Mouse (Mus musculus): ENCODE results near the gene Trim43a.
"Not testable (repeated sequence)": the region's sequence is repeated elsewhere in the genome, so short reads cannot be mapped to it uniquely, and the experiment has no call there.

Trim43a gene

GRCm38 (mm10) chr9:88580591-88580990, at the start of gene Trim43a:
Gene Trim43a, plus strand, starts transcription at chr9:88580891.
- ATAC-seq (ENCODE audit: insufficient number of reproducible peaks, low FRiP score, low TSS enrichment): not testable (repeated sequence)

GRCm38 (mm10) chr9:88534093-88534492, 46.6 kb upstream of the Trim43a start:
- ATAC-seq (ENCODE audit: insufficient number of reproducible peaks, low FRiP score, low TSS enrichment): no peak

DNA sequence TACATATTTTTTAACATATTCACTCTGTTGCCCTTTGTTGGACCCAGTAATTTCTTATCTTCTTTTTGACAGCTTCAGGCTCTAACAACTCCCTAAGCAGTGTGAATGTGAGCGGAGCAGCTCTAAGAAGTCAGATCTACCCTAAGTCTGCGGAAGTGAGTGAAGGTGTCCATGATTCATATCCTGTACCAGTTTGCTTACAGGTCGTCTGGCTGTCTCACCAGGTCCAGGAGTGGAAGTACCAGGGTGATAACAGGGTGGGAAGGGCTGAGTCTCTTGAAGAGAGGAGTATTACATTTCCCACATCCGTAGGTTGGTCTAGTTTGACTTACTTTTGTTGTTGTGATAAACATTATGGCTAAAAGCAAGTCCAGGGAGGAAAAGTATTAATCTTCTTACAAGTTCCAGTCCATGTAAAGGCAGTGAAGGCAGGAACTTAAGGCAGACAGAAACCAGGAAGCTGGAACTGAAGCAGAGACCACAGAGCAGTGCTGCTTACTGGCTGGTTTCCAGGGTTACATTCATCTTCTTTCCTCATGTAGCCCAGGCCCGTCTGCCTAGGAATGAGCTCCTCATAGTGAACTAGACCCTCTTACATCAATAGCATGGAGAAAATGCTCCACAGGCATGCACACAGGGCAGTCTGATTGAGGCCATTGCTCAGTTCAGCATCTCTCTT, 41.0 kb upstream of the Trim43a start:
- no peak for ATAC-seq (ENCODE audit: insufficient number of reproducible peaks, low FRiP score, low TSS enrichment)

DNA sequence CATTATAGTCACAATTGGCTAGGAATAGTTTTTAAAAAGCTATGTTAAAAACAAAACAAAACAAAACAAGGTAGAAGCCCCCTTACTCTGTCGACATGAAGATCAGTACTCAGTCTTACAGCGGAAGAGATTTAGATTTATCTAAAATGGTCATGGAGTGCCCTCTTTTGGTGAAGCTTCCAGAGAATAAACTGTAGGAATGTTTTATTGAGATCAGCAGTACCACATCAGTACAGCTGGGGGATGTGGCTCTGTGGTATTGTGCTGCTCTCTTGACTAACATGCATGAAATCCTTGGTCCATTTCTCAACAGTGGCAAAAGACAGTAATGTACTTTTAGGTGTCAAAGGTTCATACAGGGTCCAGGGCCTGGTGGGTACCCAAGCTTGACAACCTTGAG, 37.9 kb upstream of the Trim43a start:
- no peak for ATAC-seq (ENCODE audit: insufficient number of reproducible peaks, low FRiP score, low TSS enrichment)

DNA sequence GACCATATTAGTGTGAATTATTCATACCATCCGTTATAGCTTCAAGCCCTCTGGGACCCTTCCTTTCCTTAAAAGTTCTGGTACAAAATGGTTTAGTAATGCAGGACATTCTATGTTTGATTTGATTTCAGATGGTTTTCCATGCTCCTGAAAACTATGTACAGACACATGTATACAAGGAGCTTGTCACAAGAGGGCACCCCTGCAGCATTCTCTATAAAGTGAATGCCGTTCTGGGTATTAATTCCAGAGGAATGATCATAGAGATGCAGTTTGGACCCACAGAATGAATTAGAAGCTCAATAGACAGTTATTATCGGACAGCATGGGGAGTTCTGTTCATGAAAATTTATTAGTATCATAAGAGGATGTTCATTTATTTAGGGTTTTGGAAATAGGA, 35.2 kb upstream of the Trim43a start:
- ATAC-seq (ENCODE audit: insufficient number of reproducible peaks, low FRiP score, low TSS enrichment): no peak

DNA sequence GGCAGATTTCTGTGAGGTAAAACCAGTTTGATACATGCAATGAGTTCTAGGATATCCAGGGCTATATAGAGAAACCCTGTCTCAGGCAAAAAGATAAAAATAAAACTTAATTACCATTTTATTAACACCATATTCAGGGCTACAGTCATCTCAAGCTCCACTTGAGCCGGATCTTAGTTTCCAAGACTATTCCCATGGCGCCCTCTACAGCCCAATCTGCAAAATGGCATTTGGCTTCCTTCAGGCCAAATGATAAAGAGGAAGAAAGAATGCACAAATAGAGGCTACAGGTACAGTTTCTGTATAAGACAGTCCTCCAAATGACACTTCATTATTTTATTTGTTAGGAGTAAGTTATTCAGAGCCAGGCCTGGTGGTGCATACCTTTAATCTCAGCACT, 34.5 kb upstream of the Trim43a start:
- ATAC-seq (ENCODE audit: insufficient number of reproducible peaks, low FRiP score, low TSS enrichment): no peak

DNA sequence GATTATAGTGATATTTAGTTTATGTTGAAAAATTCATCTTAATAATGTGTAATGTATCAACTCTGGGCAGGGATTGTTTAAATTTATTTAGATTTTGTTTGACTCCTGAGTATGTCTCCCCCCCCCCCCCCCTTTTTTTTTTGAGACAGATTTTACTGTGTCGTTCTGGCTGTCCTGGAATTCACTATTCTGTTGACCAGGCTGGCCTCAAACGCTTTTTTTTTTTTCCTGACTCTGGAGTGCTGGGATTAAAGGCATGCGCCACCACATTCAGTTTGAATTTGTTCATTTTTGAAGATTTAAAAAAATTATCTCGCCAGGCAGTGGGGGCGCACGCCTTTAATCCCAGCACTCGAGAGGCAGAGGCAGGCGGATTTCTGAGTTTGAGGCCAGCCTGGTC, 34.0 kb upstream of the Trim43a start:
- ATAC-seq (ENCODE audit: insufficient number of reproducible peaks, low FRiP score, low TSS enrichment): no peak

- ATAC-seq (ENCODE audit: insufficient number of reproducible peaks, low FRiP score, low TSS enrichment): peak; percentile 49; the same call in 1 of the 2 replicates
Measured at GRCm38 (mm10) chr9:88547270-88547669, 33.4 kb upstream of the Trim43a start.

DNA sequence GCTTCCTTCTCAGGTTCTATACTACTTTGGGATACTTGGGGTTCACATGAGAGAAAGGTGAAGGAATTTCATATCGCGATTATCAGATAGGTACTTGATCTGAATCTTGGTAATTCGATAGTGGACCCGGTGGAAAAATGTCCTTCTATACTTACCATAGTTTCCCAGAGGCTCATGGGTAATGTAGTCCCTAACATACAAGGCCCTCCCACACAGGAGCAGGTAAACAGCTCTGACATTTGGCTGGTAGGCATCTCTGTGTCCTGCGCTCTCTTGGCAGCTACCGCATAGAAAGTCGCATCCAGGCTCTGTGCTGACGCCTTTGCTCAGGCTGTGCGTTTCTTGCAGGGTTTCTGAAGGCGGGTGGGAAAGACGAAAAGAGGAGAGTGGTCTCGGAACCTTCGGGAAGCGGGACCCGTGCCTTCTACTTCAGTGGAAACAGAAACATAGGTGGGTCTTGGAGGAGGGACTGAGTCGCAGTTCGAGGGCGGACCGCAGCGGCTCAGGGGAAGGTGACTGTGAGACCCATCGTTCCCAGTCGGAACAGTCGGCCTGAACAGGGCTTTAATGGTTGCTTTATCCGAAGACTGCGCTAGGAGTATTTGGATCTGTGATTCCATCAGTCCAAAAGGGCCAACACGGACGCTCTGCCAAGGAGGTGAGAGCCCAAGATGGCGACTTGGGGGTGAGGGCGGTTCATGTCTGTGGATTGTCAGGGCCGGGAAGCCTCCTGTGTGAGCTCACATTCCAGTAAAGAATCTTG, 32.7 kb upstream of the Trim43a start, which contains the start of gene Zfp949:
TSS of gene Zfp949 (plus strand) at position 170 of the 763 bp plus-strand sequence.
- ATAC-seq (ENCODE audit: insufficient number of reproducible peaks, low FRiP score, low TSS enrichment): peak; percentile 92

DNA sequence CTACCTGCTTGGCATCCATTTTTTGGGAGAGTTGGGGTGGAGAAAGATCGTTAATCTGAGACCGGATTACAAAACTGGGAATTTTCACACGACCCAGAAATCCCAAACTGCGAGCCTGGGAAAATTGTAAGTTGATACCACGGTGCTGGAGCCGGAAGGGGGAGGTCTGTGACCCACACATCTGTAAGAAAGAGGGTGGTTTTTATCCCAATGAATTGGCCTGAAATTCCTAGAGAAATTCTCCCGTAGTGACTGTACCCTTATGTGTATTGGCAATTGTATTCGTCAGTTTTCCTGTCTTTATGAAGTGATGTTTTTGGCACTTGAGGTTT, 32.1 kb upstream of the Trim43a start:
- no peak for ATAC-seq (ENCODE audit: insufficient number of reproducible peaks, low FRiP score, low TSS enrichment)

DNA sequence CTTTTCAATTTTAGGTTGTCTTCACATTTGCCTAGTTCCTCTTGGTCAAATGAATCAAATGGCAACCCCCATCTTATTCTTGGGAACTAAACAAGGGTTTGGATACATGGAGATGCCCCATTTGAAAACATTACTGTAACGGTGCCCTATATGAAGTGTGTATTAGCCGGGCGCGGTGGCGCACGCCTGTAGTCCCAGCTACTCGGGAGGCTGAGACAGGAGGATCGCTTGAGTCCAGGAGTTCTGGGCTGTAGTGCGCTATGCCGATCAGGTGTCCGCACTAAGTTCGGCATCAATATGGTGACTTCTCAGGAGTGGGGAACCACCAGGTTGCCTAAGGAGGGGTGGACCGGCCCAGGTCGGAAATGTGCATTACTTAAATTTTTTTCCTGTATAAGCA, 27.6 kb upstream of the Trim43a start:
- ATAC-seq (ENCODE audit: insufficient number of reproducible peaks, low FRiP score, low TSS enrichment): no peak

DNA sequence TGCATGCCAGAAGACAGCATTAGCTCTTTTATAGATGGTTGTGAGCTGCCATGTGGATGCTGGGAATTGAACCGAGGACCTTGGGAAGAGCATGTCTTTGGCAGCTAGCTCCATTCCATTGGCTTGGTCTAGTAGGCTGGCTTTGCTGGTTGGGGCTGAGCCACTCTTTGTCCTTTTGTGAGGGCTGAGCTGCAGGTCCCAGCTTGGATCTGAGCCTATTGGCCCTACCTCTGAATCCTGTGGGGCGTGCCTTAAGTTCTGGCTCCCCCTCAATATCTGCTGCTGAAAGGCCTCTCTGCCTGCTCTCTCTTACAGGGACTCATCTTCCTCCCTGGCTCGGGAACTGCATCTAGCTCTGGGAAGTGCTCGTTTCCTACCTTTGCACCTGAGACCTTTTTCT, 22.5 kb upstream of the Trim43a start:
- 0 out of 2 replicates have a peak, but pooled peaks have one; percentile 31 for ATAC-seq (ENCODE audit: insufficient number of reproducible peaks, low FRiP score, low TSS enrichment)

DNA sequence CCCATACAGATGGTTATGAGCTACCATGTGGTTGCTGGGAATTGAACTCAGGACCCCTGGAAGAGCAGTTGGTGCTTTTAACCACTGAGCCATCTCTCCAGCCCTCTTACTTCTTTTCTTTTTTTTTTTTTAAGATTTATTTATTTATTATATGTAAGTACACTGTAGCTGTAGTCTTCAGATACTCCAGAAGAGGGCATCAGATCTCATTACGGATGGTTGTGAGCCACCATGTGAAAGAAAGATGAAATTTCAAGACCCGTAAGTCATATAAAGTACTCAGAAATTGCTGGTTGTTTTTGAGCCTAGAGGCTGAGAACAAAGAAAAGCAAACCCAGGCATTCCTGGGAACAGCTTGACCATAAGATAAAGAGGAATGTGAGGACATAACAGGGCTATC, 19.2 kb upstream of the Trim43a start:
- not testable (repeated sequence) for ATAC-seq (ENCODE audit: insufficient number of reproducible peaks, low FRiP score, low TSS enrichment)

GRCm38 (mm10) chr9:88570471-88570870, 10.2 kb upstream of the Trim43a start:
- not testable (repeated sequence) for ATAC-seq (ENCODE audit: insufficient number of reproducible peaks, low FRiP score, low TSS enrichment)

DNA sequence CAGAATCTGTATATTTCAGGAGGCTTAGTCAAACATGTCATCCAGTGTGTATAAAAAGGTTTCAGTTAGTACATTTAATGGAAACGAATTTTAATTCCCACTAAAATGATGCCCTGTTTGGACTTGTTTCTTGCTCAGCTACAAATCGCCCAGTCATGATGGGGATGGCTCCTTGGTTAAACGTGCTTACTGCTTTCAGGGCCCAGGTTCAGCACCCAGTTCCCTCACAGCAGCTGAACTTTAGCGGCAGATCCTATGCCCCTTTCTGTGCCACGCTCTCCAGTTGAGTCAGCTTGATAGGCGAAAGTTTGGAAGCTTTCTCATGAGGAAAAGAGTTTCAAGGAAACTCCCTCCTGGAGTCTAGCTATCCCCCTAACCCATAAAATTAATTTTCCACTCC, 13.0 kb downstream of the Trim43a start:
- ATAC-seq (ENCODE audit: insufficient number of reproducible peaks, low FRiP score, low TSS enrichment): not testable (repeated sequence)

DNA sequence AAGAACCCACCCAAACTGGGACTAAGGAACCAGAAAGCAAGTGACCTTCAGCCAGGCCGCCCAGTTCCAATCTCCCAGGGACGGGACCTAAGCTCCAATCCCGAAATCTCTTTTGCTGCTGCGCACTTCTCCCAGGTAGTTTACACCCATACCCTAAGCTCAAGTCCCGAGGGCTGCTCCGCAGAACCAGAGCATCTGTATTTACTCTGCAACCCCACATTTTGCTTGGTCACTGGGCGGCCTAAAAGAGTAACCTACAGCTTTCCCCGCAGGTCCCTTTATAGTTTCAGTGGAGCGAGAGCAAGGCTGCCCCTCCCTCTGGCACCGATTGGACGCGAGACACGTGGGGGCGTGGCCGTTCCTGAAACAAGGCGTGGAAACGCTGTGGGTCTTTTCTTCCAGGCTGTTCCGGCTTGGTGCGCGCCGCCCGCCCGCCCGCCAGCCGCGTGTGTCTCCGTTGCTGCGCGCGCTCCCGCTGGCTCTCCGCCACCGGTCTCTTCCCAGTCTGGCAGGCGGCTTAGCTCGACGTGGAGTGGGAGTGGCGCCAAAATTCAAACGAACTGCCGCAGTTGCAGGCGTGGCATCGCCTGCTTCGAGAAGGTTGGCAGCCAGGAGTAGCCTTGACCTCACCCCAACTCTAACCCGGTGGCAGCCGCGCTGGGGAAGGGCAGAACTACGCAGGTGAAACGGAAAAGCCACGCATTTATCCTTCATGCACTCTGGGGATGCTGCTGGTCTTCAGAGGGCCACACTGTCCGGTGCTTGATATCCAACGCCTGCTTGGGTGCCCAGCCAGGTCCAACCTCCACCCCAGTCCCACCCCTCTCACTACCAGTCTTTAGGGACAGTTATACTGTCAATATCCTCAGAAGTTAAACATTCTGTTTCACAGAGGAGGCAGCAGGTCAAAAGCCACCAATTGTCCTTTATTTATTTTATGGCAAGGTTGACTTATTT, 18.8 kb downstream of the Trim43a start:
- peak; percentile 92 for ATAC-seq (ENCODE audit: insufficient number of reproducible peaks, low FRiP score, low TSS enrichment)

DNA sequence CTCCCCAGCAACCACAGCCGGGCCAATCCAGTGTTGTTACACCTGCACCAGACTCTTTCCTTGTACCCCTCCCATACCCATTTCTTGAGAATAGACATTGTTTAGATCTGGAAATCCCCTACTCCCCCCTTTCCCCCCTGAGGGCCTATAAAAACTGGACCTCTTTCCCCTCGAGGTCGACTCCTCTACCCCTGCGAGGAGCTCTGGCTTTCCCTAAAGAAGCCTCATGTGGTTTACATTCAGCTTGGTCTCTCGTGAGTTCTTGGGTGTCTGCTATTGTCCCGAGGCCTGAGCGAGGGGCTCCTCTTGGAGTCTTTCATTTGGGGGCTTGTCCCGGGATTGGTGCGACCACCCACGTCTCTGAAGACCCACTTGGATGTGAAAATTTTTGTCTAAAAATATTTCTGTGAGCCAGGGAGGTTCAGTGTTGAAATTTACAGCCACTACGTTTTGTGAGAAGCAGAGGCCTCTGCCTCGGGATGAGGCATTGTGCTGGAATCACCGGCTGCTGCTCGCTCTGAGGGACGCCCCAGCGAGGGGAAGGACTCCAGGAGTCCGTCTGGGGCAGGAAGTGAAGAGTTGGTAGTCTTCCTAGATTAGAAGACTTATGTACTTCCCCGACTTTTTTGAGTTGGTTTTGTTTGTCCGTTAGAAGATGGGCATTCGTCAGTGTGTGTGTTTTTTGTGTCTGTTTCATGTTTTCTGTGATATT, 45.3 kb downstream of the Trim43a start:
- ATAC-seq (ENCODE audit: insufficient number of reproducible peaks, low FRiP score, low TSS enrichment): not testable (repeated sequence)

- ATAC-seq (ENCODE audit: insufficient number of reproducible peaks, low FRiP score, low TSS enrichment): not testable (repeated sequence)
Measured at GRCm38 (mm10) chr9:88638125-88638524, 57.4 kb downstream of the Trim43a start.

Data from cerebellum, adult (tissue).